Mouse (Mus musculus) cortical plate, adult 2 months (tissue): ENCODE measurements around the gene Gramd1c. TPM values are rescaled to one million over a fixed set of nuclear protein-coding genes. Genes with fewer than 3 reads are reported as not detected.

ENCODE experiments used
- H3K27ac ChIP-seq: fragments of 200-500 bp; 2 replicates; pipeline ENCODE4 v1.5.1; 2012; ENCODE audit warnings: low read length, control low read depth, inconsistent platforms; ENCODE audit not compliant: insufficient read depth
- H3K4me1 ChIP-seq: fragments of 200-500 bp; 2 replicates; pipeline ENCODE4 v1.6.1; 2011; ENCODE audit warnings: low read length; ENCODE audit not compliant: control insufficient read depth, insufficient read depth
- H3K4me3 ChIP-seq: fragments of 200-500 bp; 2 replicates; pipeline ENCODE4 v1.5.1; 2011; ENCODE audit warnings: mild to moderate bottlenecking, low read length, control low read depth; ENCODE audit not compliant: insufficient read depth
- CTCF ChIP-seq: fragments of 200-500 bp; IDR thresholded peaks from 2 replicates; pipeline ENCODE4 v1.5.1; 2011; ENCODE audit warnings: mild to moderate bottlenecking, control low read depth, low read length; ENCODE audit not compliant: insufficient read depth; ENCODE audit errors: extremely low read depth
- POLR2A ChIP-seq: fragments of 200-500 bp; IDR thresholded peaks from 2 replicates; pipeline ENCODE4 v1.6.1; 2011; ENCODE audit warnings: mild to moderate bottlenecking, low read length, control low read depth; ENCODE audit not compliant: insufficient read depth; ENCODE audit errors: extremely low read depth
- polyA plus RNA-seq: library from polyadenylated mRNA; depleted of rRNA; stranded (reverse); fragments of >200 nt; gene quantifications from 2 replicates; pipeline ENCODE4 v1.2.3, GENCODE M21; 2012

The Gramd1c gene
- polyA plus RNA-seq, 1 experiment, result 1.9 TPM

GRCm38 (mm10) chr16:43980110-43980609 lies 83.0 kb downstream of the Gramd1c start:
- Histone ChIP-seq H3K27ac (no peak overlapping the region), H3K4me3 (peak overlapping the region; percentile 83), H3K4me1 (0 out of 2 replicates have a peak, but pooled peaks cover 2% of the 10 kb centered on the region)
- TF ChIP-seq CTCF (no peak), POLR2A (no peak)

- peak within 1 kb of the TSS; percentile 83 for H3K4me3 ChIP-seq
- H3K4me1 ChIP-seq, result 0 out of 2 replicates have a peak, but pooled peaks cover 2% of the 10 kb centered on the region
- TF ChIP-seq CTCF (no peak), POLR2A (no peak)
- peak within 1 kb of the TSS; percentile 88 for H3K27ac ChIP-seq
These were observed 83.6 kb downstream of the Gramd1c start, which contains the start of gene Zdhhc23 for GRCm38 (mm10) chr16:43979328-43980109. Zdhhc23 (minus strand) TSS chr16:43979791.

- peak overlapping the region; percentile 83 for H3K4me3 ChIP-seq
- TF ChIP-seq POLR2A, result no peak
- no peak for TF ChIP-seq CTCF
- peaks cover 2% of the 10 kb centered on the region; the same call in 1 of the 2 replicates for H3K4me1 ChIP-seq
- H3K27ac ChIP-seq, result peak overlapping the region; percentile 88
These were observed 84.2 kb downstream of the Gramd1c start for GRCm38 (mm10) chr16:43979010-43979327.

GRCm38 (mm10) chr16:43973606-43974220 lies 89.4 kb downstream of the Gramd1c start:
- peaks cover 7% of the 10 kb centered on the region for H3K4me1 ChIP-seq
- H3K27ac ChIP-seq, result no peak overlapping the region
- TF ChIP-seq POLR2A, result no peak
- TF ChIP-seq CTCF, result no peak
- no peak overlapping the region for H3K4me3 ChIP-seq

- TF ChIP-seq CTCF, result no peak
- TF ChIP-seq POLR2A, result no peak
These were observed 90.0 kb downstream of the Gramd1c start for GRCm38 (mm10) chr16:43973147-43973546.

GRCm38 (mm10) chr16:43972391-43972790 lies 90.8 kb downstream of the Gramd1c start:
- H3K4me3 ChIP-seq, result no peak overlapping the region
- no peak for TF ChIP-seq POLR2A
- peaks cover 6% of the 10 kb centered on the region for H3K4me1 ChIP-seq
- no peak overlapping the region for H3K27ac ChIP-seq

More at GRCm38 (mm10) chr16:43973147-43973546, 90.0 kb downstream of the Gramd1c start:
- no peak overlapping the region for H3K27ac ChIP-seq
- H3K4me1 ChIP-seq, result peaks cover 7% of the 10 kb centered on the region
- no peak overlapping the region for H3K4me3 ChIP-seq

GRCm38 (mm10) chr16:43971741-43972140 lies 91.4 kb downstream of the Gramd1c start:
- no peak overlapping the region for H3K27ac ChIP-seq
- no peak for TF ChIP-seq POLR2A
- no peak for TF ChIP-seq CTCF
- H3K4me3 ChIP-seq, result no peak overlapping the region
- peaks cover 6% of the 10 kb centered on the region for H3K4me1 ChIP-seq

- no peak overlapping the region for H3K4me3 ChIP-seq
- peaks cover 6% of the 10 kb centered on the region for H3K4me1 ChIP-seq
- no peak overlapping the region for H3K27ac ChIP-seq
- TF ChIP-seq POLR2A (no peak), CTCF (no peak)
These were observed 92.0 kb downstream of the Gramd1c start for GRCm38 (mm10) chr16:43971189-43971588.

- no peak overlapping the region for H3K27ac ChIP-seq
- H3K4me1 ChIP-seq, result peaks cover 6% of the 10 kb centered on the region
- no peak for TF ChIP-seq POLR2A
- TF ChIP-seq CTCF, result no peak
- H3K4me3 ChIP-seq, result no peak overlapping the region
These were observed 92.7 kb downstream of the Gramd1c start for GRCm38 (mm10) chr16:43970426-43970825.
